Mouse (Mus musculus) G1E (cell line): ENCODE results near the gene Cd247.

Source experiments
- CTCF ChIP-seq: IDR thresholded peaks from 2 replicates; pipeline ENCODE4 v1.5.1; 2012; ENCODE audit warnings: low read depth, low read length, inconsistent platforms, mixed read lengths
- GATA2 ChIP-seq: IDR thresholded peaks from 2 replicates; pipeline ENCODE4 v1.6.1; 2012; ENCODE audit warnings: low read depth, low read length, inconsistent platforms, borderline replicate concordance
- TAL1 ChIP-seq: conservative IDR thresholded peaks from 2 replicates; pipeline ENCODE4 v1.6.1; 2012; ENCODE audit warnings: low read depth, low read length, inconsistent platforms, mixed read lengths

GRCm38 (mm10) chr1:165882146-165882900 is 93.8 kb downstream of the Cd247 start:
- TF ChIP-seq CTCF (no peak), TAL1 (no peak), GATA2 (no peak)
